Mouse (Mus musculus): Measurements from ENCODE around the gene Slc8a3. TPM values are rescaled to one million over a fixed set of nuclear protein-coding genes. Genes with fewer than 3 reads are reported as not detected.

Gene Slc8a3
- total and polyA plus RNA-seq, 2 experiments, result under 0.01 TPM; not detected in 1

DNA sequence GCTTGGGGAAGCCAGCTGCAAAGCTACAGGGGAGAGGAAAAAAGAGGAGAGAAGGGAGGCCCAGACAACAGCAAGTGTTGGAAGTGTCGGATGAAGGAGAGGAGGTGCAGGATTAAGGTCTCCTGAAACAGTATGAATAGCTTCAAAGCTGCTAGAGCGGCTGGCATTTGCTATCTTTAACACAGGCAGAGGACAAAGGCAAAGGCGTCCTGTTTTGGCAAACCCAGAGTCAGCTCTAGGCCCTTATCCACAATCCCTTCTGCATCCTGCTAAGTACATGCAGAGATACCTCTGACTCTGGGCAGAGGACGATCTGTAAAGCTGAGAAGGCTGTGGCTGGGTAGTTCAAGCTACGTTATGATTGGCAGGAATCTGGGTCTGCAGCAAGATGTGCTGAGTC, 38.4 kb downstream of the Slc8a3 start:
- TF ChIP-seq CTCF (IDR thresholded peaks at IDR 0.05; ENCODE audit: low read depth, low read length) (no peak), POLR2A (IDR thresholded peaks at IDR 0.05; ENCODE audit: extremely low read depth, insufficient read depth, low read length) (no peak)
- H3K36me3 ChIP-seq (ENCODE audit: control insufficient read depth, insufficient read depth, low read length), result no peaks in the 10 kb centered on the region

DNA sequence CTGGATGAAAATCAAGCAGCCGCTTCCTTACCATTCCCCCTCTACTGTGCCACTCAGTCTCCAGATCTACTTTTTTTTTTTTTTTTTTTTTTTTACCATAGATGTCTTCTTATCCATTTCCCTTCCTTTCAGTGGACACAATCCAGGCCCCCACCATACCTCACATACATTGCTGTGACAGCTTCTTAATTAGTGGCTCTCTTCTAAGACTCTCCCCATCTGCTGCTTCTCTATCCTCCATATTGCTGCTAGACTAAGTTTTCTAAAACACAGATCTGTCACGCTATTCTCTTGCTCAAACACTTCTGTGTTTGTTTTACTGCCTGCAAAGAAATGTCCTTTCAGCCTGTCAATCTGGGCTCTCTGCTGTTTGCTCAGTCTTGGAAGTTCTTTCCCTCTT, 54.9 kb downstream of the Slc8a3 start:
- Histone ChIP-seq H3K79me2 (ENCODE audit: control insufficient read depth, insufficient read depth, low read length) (no peaks in the 10 kb centered on the region), H3K4me1 (ENCODE audit: control insufficient read depth, insufficient read depth, low read length) (no peaks in the 10 kb centered on the region), H3K36me3 (ENCODE audit: control insufficient read depth, insufficient read depth, low read length) (no peaks in the 10 kb centered on the region), H3K9ac (ENCODE audit: low read depth, low read length) (no peak overlapping the region), H3K4me3 (ENCODE audit: insufficient read depth, low read depth, low read length) (no peak overlapping the region), H3K27me3 (ENCODE audit: control insufficient read depth, insufficient read depth, low read length) (no peaks in the 10 kb centered on the region), H3K27ac (replicated peaks; ENCODE audit: insufficient read depth, low read depth, low read length) (no peak overlapping the region)
- DNase-seq (ENCODE audit: extremely low read depth, low read depth, low spot score), result no peak
- WGBS, result 57% methylated on average over 2 of the region's 2 CpGs
- TF ChIP-seq CTCF (IDR thresholded peaks at IDR 0.05; ENCODE audit: low read depth, low read length), result no peak
- no peak for TF ChIP-seq POLR2A (IDR thresholded peaks at IDR 0.05; ENCODE audit: extremely low read depth, insufficient read depth, low read length)

More for the DNA sequence above, 38.4 kb downstream of the Slc8a3 start:
- Histone ChIP-seq H3K27me3 (ENCODE audit: control insufficient read depth, insufficient read depth, low read length) (no peaks in the 10 kb centered on the region), H3K27ac (replicated peaks; ENCODE audit: insufficient read depth, low read depth, low read length) (no peak overlapping the region), H3K79me2 (ENCODE audit: control insufficient read depth, insufficient read depth, low read length) (no peaks in the 10 kb centered on the region), H3K9ac (ENCODE audit: low read depth, low read length) (no peak overlapping the region), H3K4me3 (ENCODE audit: insufficient read depth, low read depth, low read length) (no peak overlapping the region), H3K4me1 (ENCODE audit: control insufficient read depth, insufficient read depth, low read length) (no peaks in the 10 kb centered on the region)
- 61% methylated on average over 5 of the region's 5 CpGs for WGBS
- no peak for DNase-seq (ENCODE audit: extremely low read depth, low read depth, low spot score)

DNA sequence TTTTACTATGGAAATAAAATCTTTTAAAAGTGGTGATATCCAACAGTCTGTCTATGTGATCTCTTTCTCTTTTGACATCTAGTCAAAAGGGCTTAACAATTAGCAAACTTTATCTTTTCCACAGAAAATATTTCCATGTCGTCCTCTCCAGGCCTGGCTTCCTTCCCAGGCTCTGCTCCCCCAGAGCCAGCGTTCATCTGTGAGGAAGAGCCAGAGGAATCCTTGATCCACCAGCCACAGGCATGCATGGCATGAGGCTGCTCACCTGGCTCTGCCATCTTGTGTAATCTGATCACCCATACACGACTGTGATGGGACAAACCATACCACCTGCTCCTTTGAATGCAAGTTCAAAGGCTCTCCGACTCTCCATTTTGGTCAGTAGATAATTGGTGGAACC, 58.4 kb downstream of the Slc8a3 start:
- H3K36me3 ChIP-seq (ENCODE audit: control insufficient read depth, insufficient read depth, low read length), result no peaks in the 10 kb centered on the region
- 71% methylated on average over 4 of the region's 4 CpGs for WGBS
- H3K79me2 ChIP-seq (ENCODE audit: control insufficient read depth, insufficient read depth, low read length), result no peaks in the 10 kb centered on the region
- DNase-seq (ENCODE audit: extremely low read depth, low read depth, low spot score), result no peak
- H3K27ac ChIP-seq (replicated peaks; ENCODE audit: insufficient read depth, low read depth, low read length), result no peak overlapping the region
- H3K4me1 ChIP-seq (ENCODE audit: control insufficient read depth, insufficient read depth, low read length), result no peaks in the 10 kb centered on the region
- H3K9ac ChIP-seq (ENCODE audit: low read depth, low read length), result no peak overlapping the region
- no peaks in the 10 kb centered on the region for H3K27me3 ChIP-seq (ENCODE audit: control insufficient read depth, insufficient read depth, low read length)
- TF ChIP-seq POLR2A (IDR thresholded peaks at IDR 0.05; ENCODE audit: extremely low read depth, insufficient read depth, low read length), result no peak
- no peak for TF ChIP-seq CTCF (IDR thresholded peaks at IDR 0.05; ENCODE audit: low read depth, low read length)
- no peak overlapping the region for H3K4me3 ChIP-seq (ENCODE audit: insufficient read depth, low read depth, low read length)

DNA sequence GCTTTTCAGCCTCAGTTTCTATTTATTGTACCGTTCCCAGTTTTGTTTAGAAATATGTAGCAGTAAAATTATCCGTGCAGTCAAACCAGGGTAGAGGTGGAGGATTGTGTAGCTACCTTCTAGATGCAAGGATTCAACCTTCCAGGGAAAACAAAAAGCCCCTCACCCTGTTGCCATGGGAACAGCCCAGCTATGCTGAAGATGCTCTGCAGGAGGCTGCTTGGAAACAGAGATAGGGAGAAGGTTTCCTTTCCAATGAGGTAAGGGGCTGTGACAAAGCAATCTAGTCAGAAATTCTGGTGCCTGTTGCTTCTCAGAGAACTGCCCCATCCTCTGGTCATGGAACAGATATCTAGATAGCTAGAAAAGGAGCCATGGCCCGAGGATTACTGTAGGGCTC, 59.6 kb downstream of the Slc8a3 start:
- H3K27me3 ChIP-seq (ENCODE audit: control insufficient read depth, insufficient read depth, low read length), result no peaks in the 10 kb centered on the region
- H3K79me2 ChIP-seq (ENCODE audit: control insufficient read depth, insufficient read depth, low read length), result no peaks in the 10 kb centered on the region
- WGBS, result 62% methylated on average over 3 of the region's 3 CpGs
- no peaks in the 10 kb centered on the region for H3K4me1 ChIP-seq (ENCODE audit: control insufficient read depth, insufficient read depth, low read length)
- DNase-seq (ENCODE audit: extremely low read depth, low read depth, low spot score), result no peak
- H3K36me3 ChIP-seq (ENCODE audit: control insufficient read depth, insufficient read depth, low read length), result no peaks in the 10 kb centered on the region
- no peak overlapping the region for H3K4me3 ChIP-seq (ENCODE audit: insufficient read depth, low read depth, low read length)
- TF ChIP-seq POLR2A (IDR thresholded peaks at IDR 0.05; ENCODE audit: extremely low read depth, insufficient read depth, low read length) (no peak), CTCF (IDR thresholded peaks at IDR 0.05; ENCODE audit: low read depth, low read length) (no peak)
- H3K27ac ChIP-seq (replicated peaks; ENCODE audit: insufficient read depth, low read depth, low read length), result no peak overlapping the region
- H3K9ac ChIP-seq (ENCODE audit: low read depth, low read length), result no peak overlapping the region

DNA sequence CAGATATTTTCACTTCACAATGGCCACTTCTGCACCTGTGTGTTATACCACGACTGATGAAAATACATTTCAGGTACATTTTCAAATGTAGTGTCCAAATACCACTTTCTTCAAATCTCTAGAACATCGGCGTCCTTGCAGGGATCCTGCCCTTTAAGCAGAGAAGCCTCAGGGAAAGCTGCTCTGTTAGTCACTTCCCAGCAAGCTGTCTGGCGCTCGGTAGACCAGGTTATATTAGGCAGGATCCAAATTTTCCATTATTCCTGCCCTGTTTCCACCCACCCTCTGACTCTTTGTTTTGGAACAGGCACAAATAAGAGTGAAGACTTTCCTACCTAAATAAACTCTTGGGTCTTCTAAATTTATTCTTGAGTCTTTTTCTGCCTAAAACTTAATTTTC, 63.7 kb downstream of the Slc8a3 start:
- Histone ChIP-seq H3K27me3 (ENCODE audit: control insufficient read depth, insufficient read depth, low read length) (no peaks in the 10 kb centered on the region), H3K27ac (replicated peaks; ENCODE audit: insufficient read depth, low read depth, low read length) (no peak overlapping the region), H3K4me3 (ENCODE audit: insufficient read depth, low read depth, low read length) (no peak overlapping the region), H3K79me2 (ENCODE audit: control insufficient read depth, insufficient read depth, low read length) (no peaks in the 10 kb centered on the region), H3K4me1 (ENCODE audit: control insufficient read depth, insufficient read depth, low read length) (no peaks in the 10 kb centered on the region), H3K9ac (ENCODE audit: low read depth, low read length) (no peak overlapping the region), H3K36me3 (ENCODE audit: control insufficient read depth, insufficient read depth, low read length) (no peaks in the 10 kb centered on the region)
- WGBS, result 81% methylated on average over 5 of the region's 5 CpGs
- no peak for TF ChIP-seq CTCF (IDR thresholded peaks at IDR 0.05; ENCODE audit: low read depth, low read length)
- no peak for TF ChIP-seq POLR2A (IDR thresholded peaks at IDR 0.05; ENCODE audit: extremely low read depth, insufficient read depth, low read length)
- DNase-seq (ENCODE audit: extremely low read depth, low read depth, low spot score), result no peak

DNA sequence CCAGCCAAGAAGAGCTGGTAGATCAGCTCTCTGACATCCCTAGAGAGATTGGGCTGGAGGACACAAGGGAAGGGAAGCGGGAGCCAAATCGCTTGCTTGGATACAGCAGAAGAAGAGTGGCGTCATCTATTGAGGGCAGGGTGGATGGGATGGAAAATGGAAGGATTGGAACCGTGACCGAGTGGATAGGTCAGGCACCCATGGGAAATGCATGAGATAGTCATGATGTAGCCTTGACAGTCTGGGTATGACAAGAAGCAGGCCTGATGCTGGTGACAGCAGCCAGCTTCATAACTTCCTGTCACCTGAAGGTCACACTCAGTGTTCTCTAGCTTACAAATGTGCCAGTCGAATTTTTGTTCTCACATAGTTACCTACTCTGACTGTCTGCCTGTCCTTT, 70.2 kb downstream of the Slc8a3 start:
- Histone ChIP-seq H3K27ac (replicated peaks; ENCODE audit: insufficient read depth, low read depth, low read length) (no peak overlapping the region), H3K4me3 (ENCODE audit: insufficient read depth, low read depth, low read length) (no peak overlapping the region), H3K27me3 (ENCODE audit: control insufficient read depth, insufficient read depth, low read length) (no peaks in the 10 kb centered on the region), H3K4me1 (ENCODE audit: control insufficient read depth, insufficient read depth, low read length) (no peaks in the 10 kb centered on the region), H3K9ac (ENCODE audit: low read depth, low read length) (no peak overlapping the region), H3K36me3 (ENCODE audit: control insufficient read depth, insufficient read depth, low read length) (no peaks in the 10 kb centered on the region), H3K79me2 (ENCODE audit: control insufficient read depth, insufficient read depth, low read length) (no peaks in the 10 kb centered on the region)
- no peak for DNase-seq (ENCODE audit: extremely low read depth, low read depth, low spot score)
- whole genome bisulfite sequencing, result 84% methylated on average over 6 of the region's 6 CpGs
- TF ChIP-seq POLR2A (IDR thresholded peaks at IDR 0.05; ENCODE audit: extremely low read depth, insufficient read depth, low read length), result no peak
